Mouse (Mus musculus) heart, embryonic 13.5 days (tissue): ENCODE measurements around the gene Gm20481. TPM values are rescaled to one million over a fixed set of nuclear protein-coding genes. Genes with fewer than 3 reads are reported as not detected.
A peak's percentile ranks its signal among the peaks of the same experiment; 100 is the strongest.
"Not testable (repeated sequence)": the region's sequence is repeated elsewhere in the genome, so short reads cannot be mapped to it uniquely, and the experiment has no call there.

Source experiments
- ATAC-seq: fragments of 200-750 bp; cut with Nextera tagmentation; 2 replicates; pipeline ENCODE4 v1.8.0; 2017; ENCODE audit warnings: moderate TSS enrichment; ENCODE audit not compliant: insufficient number of reproducible peaks, low FRiP score, low TSS enrichment; ENCODE audit errors: extremely low read depth
- H3K27ac ChIP-seq: fragments of 300-500 bp; sonication (generic); replicated peaks from 2 replicates; pipeline ENCODE4 v1.5.1; 2015; ENCODE audit warnings: moderate library complexity, mild to moderate bottlenecking, inconsistent platforms
- H3K27me3 ChIP-seq: fragments of 300-500 bp; sonication (generic); replicated peaks from 2 replicates; pipeline ENCODE4 v1.6.1; 2015; ENCODE audit warnings: mild to moderate bottlenecking, inconsistent platforms
- H3K36me3 ChIP-seq: fragments of 300-500 bp; sonication (generic); 2 replicates; pipeline ENCODE4 v1.6.1; 2015; ENCODE audit warnings: mild to moderate bottlenecking, inconsistent platforms
- H3K4me1 ChIP-seq: fragments of 300-500 bp; sonication (generic); 2 replicates; pipeline ENCODE4 v1.6.1; 2015; ENCODE audit warnings: inconsistent platforms
- H3K4me2 ChIP-seq: fragments of 300-500 bp; sonication (generic); 2 replicates; pipeline ENCODE4 v1.6.1; 2015; ENCODE audit warnings: inconsistent platforms, mild to moderate bottlenecking, moderate library complexity
- H3K4me3 ChIP-seq: fragments of 300-500 bp; sonication (generic); 2 replicates; pipeline ENCODE4 v1.5.1; 2015; ENCODE audit warnings: moderate library complexity, mild to moderate bottlenecking, inconsistent platforms
- H3K9ac ChIP-seq: fragments of 300-500 bp; sonication (generic); 2 replicates; pipeline ENCODE4 v1.6.1; 2015; ENCODE audit warnings: inconsistent platforms, mild to moderate bottlenecking, moderate library complexity
- H3K9me3 ChIP-seq: fragments of 300-500 bp; sonication (generic); 2 replicates; pipeline ENCODE4 v1.6.1; 2016; ENCODE audit warnings: inconsistent platforms
- WGBS: fragments of 180-500 bp; shearing (Covaris S2); methylation state at CpG from one replicate; pipeline ENCODE4 v1.1.7; 2015; ENCODE audit warnings: mixed read lengths; 5-methylcytosine and 5-hydroxymethylcytosine counted together
- polyA plus RNA-seq: library from polyadenylated mRNA; unstranded; fragments of >200 nt; fragmentation: Nextera tagmentation; extraction: Ambion mirVana; gene quantifications from 2 replicates; pipeline ENCODE4 v1.2.1, GENCODE M21; 2015

Gene Gm20481
- polyA plus RNA-seq, 1 experiment from 2014 or later = not detected

DNA sequence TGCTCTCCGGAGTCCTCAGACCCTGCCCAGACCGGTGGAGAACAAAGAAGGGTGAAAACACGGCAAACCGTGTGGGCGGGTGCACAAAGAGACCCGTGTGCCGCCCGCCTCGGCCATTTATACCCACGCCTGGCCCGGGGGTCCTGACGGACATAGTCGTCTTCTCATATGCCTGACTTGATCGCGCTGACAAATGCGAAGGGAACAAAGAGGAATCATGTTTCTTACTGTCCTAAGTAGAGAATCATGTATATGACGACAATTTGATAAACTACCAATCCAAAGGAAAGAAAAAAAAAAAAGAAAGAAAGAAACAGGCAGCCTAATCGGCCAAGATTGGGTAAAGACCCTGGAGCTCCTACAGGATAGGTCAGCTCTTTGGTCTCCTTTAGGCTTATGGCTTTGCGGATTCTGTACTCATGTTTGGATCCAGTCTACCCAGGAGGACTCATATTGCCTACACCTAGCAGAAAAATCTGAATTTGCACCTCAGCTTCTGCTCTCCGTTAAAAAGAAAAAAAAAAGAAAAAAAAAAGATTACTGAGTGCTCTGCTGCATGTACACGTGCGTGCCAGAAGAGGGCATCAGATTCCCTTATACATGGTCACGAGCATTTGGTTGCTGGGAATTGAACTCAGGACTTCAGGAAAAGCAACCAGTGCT is 17.2 kb upstream of the Gm20481 start:
- peak overlapping the region; percentile 99 for H3K9ac ChIP-seq
- H3K4me3 ChIP-seq = peak overlapping the region; percentile 83
- ATAC-seq = peak; percentile 71; the same call in 1 of the 2 replicates
- WGBS = under 1% methylated on average over 23 of the region's 23 CpGs
- H3K36me3 ChIP-seq = peaks cover 23% of the 10 kb centered on the region
- peaks cover 18% of the 10 kb centered on the region for H3K4me1 ChIP-seq
- H3K27me3 ChIP-seq = peaks cover 21% of the 10 kb centered on the region
- H3K4me2 ChIP-seq = peak overlapping the region; percentile 95
- no peaks in the 10 kb centered on the region for H3K9me3 ChIP-seq
- H3K27ac ChIP-seq = peak overlapping the region; percentile 87

DNA sequence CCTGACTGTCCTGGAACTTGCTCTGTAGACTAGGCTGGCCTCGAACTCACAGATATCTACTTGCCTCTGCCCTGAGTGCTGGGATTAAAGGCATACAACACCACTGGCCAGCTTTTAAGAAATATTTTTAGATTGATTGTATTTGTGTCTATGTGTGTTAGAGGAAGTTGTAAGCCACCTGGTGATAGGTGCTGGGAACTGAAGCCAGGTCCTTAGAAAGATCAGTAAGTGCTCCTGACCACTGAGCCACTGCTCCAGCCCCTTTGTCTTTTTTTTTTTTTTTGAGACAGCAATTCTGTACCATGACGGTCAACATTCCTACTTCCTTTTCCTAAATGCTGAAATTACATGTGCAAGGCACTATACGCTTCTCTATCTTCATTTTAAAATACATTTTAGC is 16.5 kb upstream of the Gm20481 start:
- peak overlapping the region; percentile 95; the same call in 1 of the 2 replicates for H3K4me2 ChIP-seq
- H3K9ac ChIP-seq = no peak overlapping the region
- peaks cover 23% of the 10 kb centered on the region for H3K36me3 ChIP-seq
- H3K27me3 ChIP-seq = peaks cover 21% of the 10 kb centered on the region
- peaks cover 18% of the 10 kb centered on the region for H3K4me1 ChIP-seq
- 79% methylated on average over 3 of the region's 3 CpGs for WGBS
- H3K27ac ChIP-seq = no peak overlapping the region
- no peaks in the 10 kb centered on the region for H3K9me3 ChIP-seq
- H3K4me3 ChIP-seq = peak overlapping the region; percentile 83; the same call in 1 of the 2 replicates
- no peak for ATAC-seq

DNA sequence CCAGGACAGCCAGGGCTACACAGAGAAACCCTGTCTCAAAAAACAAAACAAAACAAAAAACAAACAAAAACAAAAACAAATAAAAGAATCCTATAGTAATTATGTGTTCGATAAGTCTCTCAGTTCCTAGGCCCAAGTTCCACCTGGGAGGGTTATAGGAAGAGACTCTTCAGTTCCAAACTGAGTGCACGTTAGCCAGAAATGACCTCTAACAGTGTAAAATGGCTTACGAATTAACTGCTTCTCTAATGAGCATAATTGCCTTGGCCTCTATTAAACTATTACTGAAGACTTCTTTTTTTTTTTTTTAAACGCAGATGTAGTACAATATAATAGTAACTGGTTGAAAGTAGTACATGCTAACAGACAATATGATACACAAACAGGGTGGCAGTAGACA is 15.8 kb upstream of the Gm20481 start:
- Histone ChIP-seq H3K27ac (no peak overlapping the region), H3K36me3 (peaks cover 23% of the 10 kb centered on the region), H3K9me3 (no peaks in the 10 kb centered on the region), H3K4me1 (peaks cover 18% of the 10 kb centered on the region), H3K27me3 (peaks cover 21% of the 10 kb centered on the region), H3K4me3 (no peak overlapping the region), H3K4me2 (no peak overlapping the region), H3K9ac (no peak overlapping the region)
- 90% methylated on average over 4 of the region's 4 CpGs for WGBS
- ATAC-seq = no peak

DNA sequence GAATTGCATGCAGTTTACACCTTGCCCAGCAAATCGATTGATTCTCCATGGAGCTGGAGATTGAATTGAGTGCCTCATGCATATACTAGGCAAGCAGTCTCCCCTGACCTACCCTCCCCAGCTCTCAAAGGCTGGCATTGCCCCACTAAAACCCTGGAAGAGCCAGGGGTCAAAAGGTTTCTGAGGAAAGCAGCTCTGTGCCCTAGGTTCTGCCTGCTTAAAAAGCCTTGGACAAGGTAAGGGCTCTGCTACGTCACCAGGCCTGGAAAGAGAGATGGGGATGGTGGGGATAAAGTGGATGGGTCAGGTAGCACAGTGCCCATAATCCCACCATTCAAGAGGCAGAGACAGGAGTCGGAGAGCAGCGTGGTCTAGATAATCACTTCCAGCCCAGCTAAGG is 14.9 kb upstream of the Gm20481 start:
- Histone ChIP-seq H3K4me2 (no peak overlapping the region), H3K4me3 (no peak overlapping the region), H3K27ac (no peak overlapping the region), H3K27me3 (peaks cover 21% of the 10 kb centered on the region), H3K4me1 (peaks cover 19% of the 10 kb centered on the region), H3K9ac (no peak overlapping the region), H3K36me3 (peaks cover 17% of the 10 kb centered on the region), H3K9me3 (no peaks in the 10 kb centered on the region)
- 77% methylated on average over 4 of the region's 4 CpGs for WGBS
- ATAC-seq = no peak

DNA sequence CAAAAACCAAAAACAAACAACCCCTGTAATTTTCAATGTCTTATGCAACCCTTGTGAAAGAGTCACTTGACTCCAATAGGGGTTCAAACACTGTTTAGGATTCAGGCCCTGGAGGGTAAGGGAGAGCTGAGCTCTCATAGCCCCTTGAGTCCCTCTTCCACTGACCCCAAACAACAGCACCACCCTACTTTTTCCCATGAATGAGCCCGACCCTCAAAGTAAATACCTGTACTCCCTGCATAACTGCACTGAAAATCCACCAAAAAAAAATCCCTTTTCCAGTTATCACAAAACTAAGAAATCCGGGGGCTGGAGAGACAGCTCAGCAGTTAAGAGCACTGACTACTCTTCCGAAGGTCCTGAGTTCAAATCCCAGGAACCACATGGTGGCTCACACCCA is 13.8 kb upstream of the Gm20481 start:
- ATAC-seq = no peak

DNA sequence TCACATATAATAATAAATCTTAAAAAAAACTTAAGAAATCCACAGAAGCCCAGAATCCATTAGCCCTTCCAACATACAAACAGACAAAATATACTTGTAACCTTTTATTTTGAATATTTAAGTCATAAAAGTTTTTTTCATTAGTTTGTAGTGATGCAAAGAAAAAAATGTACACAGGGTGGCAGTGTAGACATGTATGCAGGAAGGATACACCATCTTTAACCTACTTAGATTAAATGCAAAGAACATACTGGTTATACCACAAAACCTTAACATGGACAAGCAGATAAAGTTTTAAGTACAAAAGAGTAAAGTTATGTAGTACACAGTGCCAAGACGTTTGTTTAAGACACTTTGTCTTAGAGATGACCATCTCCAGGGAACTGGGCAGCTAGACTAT is 13.4 kb upstream of the Gm20481 start:
- Histone ChIP-seq H3K4me2 (no peak overlapping the region), H3K9ac (no peak overlapping the region), H3K4me1 (peaks cover 10% of the 10 kb centered on the region), H3K27me3 (peaks cover 23% of the 10 kb centered on the region), H3K9me3 (no peaks in the 10 kb centered on the region), H3K27ac (no peak overlapping the region), H3K36me3 (peaks cover 2% of the 10 kb centered on the region), H3K4me3 (no peak overlapping the region)
- 34% methylated on average over 1 of the region's 1 CpGs for WGBS
- ATAC-seq = no peak

More for the DNA sequence above, 13.8 kb upstream of the Gm20481 start:
- H3K36me3 ChIP-seq = peaks cover 6% of the 10 kb centered on the region
- H3K27me3 ChIP-seq = peaks cover 21% of the 10 kb centered on the region
- WGBS = 68% methylated on average over 3 of the region's 3 CpGs
- no peak overlapping the region for H3K4me3 ChIP-seq
- no peaks in the 10 kb centered on the region for H3K9me3 ChIP-seq
- no peak overlapping the region for H3K27ac ChIP-seq
- no peak overlapping the region for H3K9ac ChIP-seq
- H3K4me2 ChIP-seq = no peak overlapping the region
- H3K4me1 ChIP-seq = peaks cover 14% of the 10 kb centered on the region

DNA sequence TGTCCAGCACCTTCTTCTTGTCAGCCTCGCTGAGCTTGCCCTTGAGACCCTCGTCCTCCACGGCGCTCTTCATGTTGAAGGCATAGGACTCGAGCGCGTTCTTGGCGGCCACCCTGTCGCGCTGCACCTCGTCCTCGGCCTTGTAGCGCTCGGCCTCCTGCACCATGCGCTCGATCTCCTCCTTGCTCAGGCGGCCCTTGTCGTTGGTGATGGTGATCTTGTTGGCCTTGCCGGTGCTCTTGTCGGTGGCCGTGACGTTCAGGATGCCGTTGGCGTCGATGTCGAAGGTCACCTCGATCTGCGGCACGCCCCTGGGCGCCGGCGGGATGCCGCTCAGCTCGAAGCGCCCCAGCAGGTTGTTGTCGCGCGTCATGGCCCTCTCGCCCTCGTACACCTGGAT is 12.4 kb upstream of the Gm20481 start:
- Histone ChIP-seq H3K4me2 (peak overlapping the region; percentile 18; the same call in 1 of the 2 replicates), H3K27me3 (peaks cover 30% of the 10 kb centered on the region)
- H3K4me1 ChIP-seq, H3K9me3 ChIP-seq, H3K4me3 ChIP-seq, ATAC-seq, H3K9ac ChIP-seq, H3K27ac ChIP-seq, H3K36me3 ChIP-seq: not testable (repeated sequence)
- 11% methylated on average over 30 of the region's 40 CpGs for WGBS

DNA sequence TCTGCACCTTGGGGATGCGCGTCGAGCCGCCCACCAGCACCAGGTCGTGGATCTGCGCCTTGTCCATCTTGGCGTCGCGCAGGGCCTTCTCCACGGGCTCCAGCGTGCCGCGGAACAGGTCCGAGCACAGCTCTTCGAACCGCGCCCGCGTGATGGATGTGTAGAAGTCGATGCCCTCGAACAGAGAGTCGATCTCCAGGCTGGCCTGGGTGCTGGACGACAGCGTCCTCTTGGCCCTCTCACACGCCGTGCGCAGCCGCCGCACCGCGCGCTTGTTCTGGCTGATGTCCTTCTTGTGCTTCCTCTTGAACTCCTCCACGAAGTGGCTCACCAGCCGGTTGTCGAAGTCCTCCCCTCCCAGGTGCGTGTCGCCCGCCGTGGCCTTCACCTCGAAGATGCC is 11.7 kb upstream of the Gm20481 start:
- H3K36me3 ChIP-seq, H3K4me3 ChIP-seq, H3K4me1 ChIP-seq, ATAC-seq, H3K4me2 ChIP-seq, H3K9ac ChIP-seq, H3K9me3 ChIP-seq, H3K27ac ChIP-seq: not testable (repeated sequence)
- peaks cover 34% of the 10 kb centered on the region for H3K27me3 ChIP-seq
- WGBS = 19% methylated on average over 25 of the region's 40 CpGs

DNA sequence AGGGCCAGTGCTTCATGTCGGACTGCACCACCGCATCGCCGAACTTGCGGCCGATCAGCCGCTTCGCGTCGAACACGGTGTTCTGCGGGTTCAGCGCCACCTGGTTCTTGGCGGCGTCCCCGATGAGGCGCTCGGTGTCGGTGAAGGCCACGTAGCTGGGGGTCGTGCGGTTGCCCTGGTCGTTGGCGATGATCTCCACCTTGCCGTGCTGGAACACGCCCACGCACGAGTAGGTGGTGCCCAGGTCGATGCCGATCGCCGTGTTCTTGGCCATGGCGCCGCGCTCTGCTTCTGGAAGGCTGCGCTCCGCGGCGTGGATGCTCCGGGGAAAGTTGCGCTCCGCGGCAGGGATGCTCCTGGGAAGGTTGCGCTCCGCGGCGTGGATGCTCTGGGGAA is 11.0 kb upstream of the Gm20481 start:
- ATAC-seq = peak; percentile 9; the same call in 1 of the 2 replicates
- H3K4me1 ChIP-seq, H3K27ac ChIP-seq, H3K9me3 ChIP-seq, H3K36me3 ChIP-seq, H3K9ac ChIP-seq: not testable (repeated sequence)
- peak overlapping the region; percentile 85 for H3K4me2 ChIP-seq
- WGBS = 2% methylated on average over 18 of the region's 47 CpGs
- peaks cover 40% of the 10 kb centered on the region for H3K27me3 ChIP-seq
- H3K4me3 ChIP-seq = peak overlapping the region; percentile 64

DNA sequence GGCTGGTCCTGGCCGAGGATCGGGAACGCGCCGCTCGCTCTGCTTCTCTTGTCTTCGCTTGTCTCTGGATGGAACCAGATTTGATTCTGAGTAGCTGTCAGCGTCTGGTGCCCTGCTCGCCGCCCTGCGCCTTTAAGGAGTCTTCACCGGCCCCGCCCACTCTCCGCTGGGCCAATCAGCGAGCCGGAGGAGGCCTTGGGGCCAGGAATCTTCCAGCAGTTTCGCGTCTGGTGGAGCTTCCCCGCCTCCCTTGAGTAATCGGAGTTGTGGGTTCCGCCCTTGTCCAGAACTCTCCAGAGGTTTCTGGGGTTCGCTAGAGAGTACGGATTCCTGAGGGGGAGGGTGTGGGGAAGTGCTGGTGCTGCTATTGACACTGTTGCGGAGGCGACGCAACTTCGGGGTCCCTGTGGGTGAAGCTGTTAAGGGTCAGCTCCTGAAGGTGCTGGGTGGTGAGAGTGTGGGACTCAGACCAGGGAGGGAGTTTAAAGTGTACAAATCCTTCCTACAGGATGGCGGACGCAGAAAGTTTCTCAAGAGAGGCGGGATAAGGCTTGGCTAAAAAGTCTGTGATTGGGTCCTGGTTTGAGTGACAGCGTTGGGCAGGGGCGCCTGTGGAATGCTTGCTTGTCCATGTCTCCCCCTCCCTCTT is 10.5 kb upstream of the Gm20481 start, which contains the start of gene Hspa1b:
Gene Hspa1b, minus strand, starts transcription at position 109 of the 649 bp plus-strand sequence.
- H3K36me3 ChIP-seq, H3K9me3 ChIP-seq, H3K4me1 ChIP-seq: not testable (repeated sequence)
- H3K9ac ChIP-seq = peak within 1 kb of the TSS; percentile 84
- peak within 1 kb of the TSS; percentile 64 for H3K4me3 ChIP-seq
- ATAC-seq = peak; percentile 88
- under 1% methylated on average over 32 of the region's 32 CpGs for WGBS
- H3K4me2 ChIP-seq = peak within 1 kb of the TSS; percentile 85
- H3K27me3 ChIP-seq = peaks cover 40% of the 10 kb centered on the region
- H3K27ac ChIP-seq = peak within 1 kb of the TSS; percentile 97

DNA sequence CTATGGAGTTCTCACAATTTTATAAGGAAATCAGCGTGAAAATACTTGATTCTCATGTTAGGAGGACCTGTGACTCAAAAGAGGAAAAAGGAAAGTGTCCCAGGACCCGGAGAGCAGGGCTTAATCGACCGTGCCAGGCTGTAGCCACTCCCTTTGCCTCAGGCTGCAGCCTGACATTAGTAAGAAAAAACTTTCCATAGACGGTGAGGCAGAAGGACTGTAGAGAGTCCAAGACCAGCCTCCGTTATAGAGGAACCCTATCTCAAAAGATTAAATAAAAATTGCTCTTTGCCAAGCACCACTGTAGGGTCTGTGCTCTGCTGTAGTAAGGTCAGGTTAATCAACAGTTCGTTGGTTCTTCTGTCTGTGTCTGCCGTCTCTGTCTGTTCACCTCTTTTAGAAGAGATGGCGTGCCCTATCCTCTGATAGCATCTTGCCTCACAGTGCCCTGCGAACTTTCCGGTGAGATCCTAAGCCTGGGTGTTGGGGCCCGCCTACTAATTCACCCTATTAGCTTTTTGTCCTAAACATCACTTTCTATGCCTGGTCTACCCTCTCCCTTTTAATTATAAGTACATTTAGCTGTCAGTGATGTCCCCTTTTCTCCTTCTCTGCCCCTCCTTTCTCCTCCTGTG is 9.7 kb upstream of the Gm20481 start:
- H3K9me3 ChIP-seq = no peaks in the 10 kb centered on the region
- peaks cover 12% of the 10 kb centered on the region for H3K4me1 ChIP-seq
- peak overlapping the region; percentile 85 for H3K4me2 ChIP-seq
- H3K27me3 ChIP-seq = peaks cover 37% of the 10 kb centered on the region
- WGBS = 11% methylated on average over 12 of the region's 12 CpGs
- peak overlapping the region; percentile 84 for H3K9ac ChIP-seq
- no peak for ATAC-seq
- no peaks in the 10 kb centered on the region for H3K36me3 ChIP-seq
- peak overlapping the region; percentile 64 for H3K4me3 ChIP-seq
- H3K27ac ChIP-seq = peak overlapping the region; percentile 97
